Mouse (Mus musculus): ENCODE data around the gene F12. TPM values are rescaled to one million over a fixed set of nuclear protein-coding genes. Genes with fewer than 3 reads are reported as not detected.

Gene F12
- polyA plus RNA-seq, 1 experiment: 0.09 TPM

- Histone ChIP-seq H3K4me3 (replicated peaks) (no peak within 1 kb of the TSS), H3K27me3 (ENCODE audit: control insufficient read depth) (peaks cover 48% of the 10 kb centered on the region), H3K4me1 (ENCODE audit: control insufficient read depth) (no peaks in the 10 kb centered on the region; the same call in 1 of the 2 replicates), H3K9me3 (ENCODE audit: control insufficient read depth, low read length) (no peaks in the 10 kb centered on the region), H3K36me3 (ENCODE audit: control insufficient read depth) (no peaks in the 10 kb centered on the region)
- TF ChIP-seq TAL1 (IDR thresholded peaks at IDR 0.05; ENCODE audit: low read length): no peak
- TF ChIP-seq GATA1 (IDR thresholded peaks at IDR 0.05; ENCODE audit: low read length): no peak
Observed at GRCm38 (mm10) chr13:55398088-55398487, 28.5 kb downstream of the F12 start, which contains the start of gene Slc34a1. TSS of gene Slc34a1 (plus strand) at chr13:55398187.

DNA sequence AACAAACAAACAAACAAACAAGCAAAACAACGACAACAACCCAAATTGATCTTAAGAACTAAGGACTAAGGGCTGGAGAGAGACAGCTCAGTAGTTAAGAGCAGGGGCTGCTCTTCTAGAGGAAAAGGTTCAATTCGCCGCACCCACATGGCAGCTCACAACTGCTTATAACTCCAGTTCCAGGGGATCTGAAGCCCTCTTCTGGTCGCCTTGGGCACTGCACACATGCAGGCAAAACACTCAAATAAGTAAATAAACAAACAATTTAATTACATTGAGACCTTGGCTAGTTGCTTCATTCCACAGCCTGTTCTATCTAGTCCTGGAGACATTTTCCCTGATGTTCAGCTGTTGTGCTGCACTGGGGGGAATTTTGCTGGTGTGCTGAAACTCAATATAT is 33.7 kb downstream of the F12 start:
- Histone ChIP-seq H3K36me3 (ENCODE audit: control insufficient read depth) (no peaks in the 10 kb centered on the region), H3K4me3 (replicated peaks) (no peak overlapping the region), H3K4me1 (ENCODE audit: control insufficient read depth) (no peaks in the 10 kb centered on the region; the same call in 1 of the 2 replicates), H3K9me3 (ENCODE audit: control insufficient read depth, low read length) (peaks cover 4% of the 10 kb centered on the region; the same call in 1 of the 2 replicates), H3K27me3 (ENCODE audit: control insufficient read depth) (peaks cover 8% of the 10 kb centered on the region)
- TF ChIP-seq TAL1 (IDR thresholded peaks at IDR 0.05; ENCODE audit: low read length): no peak

GRCm38 (mm10) chr13:55391626-55392029 is 35.0 kb downstream of the F12 start:
- H3K27me3 ChIP-seq (ENCODE audit: control insufficient read depth): peaks cover 5% of the 10 kb centered on the region
- H3K9me3 ChIP-seq (ENCODE audit: control insufficient read depth, low read length): peaks cover 4% of the 10 kb centered on the region; the same call in 1 of the 2 replicates
- TF ChIP-seq GATA1 (IDR thresholded peaks at IDR 0.05; ENCODE audit: low read length) (no peak), TAL1 (IDR thresholded peaks at IDR 0.05; ENCODE audit: low read length) (no peak)
- H3K4me1 ChIP-seq (ENCODE audit: control insufficient read depth): no peaks in the 10 kb centered on the region; the same call in 1 of the 2 replicates
- H3K4me3 ChIP-seq (replicated peaks): no peak overlapping the region
- H3K36me3 ChIP-seq (ENCODE audit: control insufficient read depth): no peaks in the 10 kb centered on the region

DNA sequence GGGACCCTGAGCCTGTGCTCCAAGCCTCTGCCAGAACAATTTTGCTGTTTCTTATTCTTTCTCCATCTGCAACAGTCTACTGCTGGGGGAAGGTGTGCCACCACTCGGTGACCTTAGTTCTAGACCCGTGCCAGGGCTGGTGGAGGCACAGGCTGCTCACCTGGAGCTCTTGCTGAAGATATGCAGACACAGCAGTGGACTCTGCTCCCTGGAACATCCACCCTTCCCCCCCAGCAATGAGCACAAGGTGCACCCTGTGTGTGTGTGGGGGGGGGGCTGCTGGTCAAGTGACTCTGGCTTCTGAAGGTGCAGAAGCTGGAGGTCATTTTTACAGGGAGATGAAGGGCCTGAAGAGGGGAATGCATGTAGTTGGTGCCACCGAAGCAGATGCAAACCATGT is 35.9 kb downstream of the F12 start:
- H3K36me3 ChIP-seq (ENCODE audit: control insufficient read depth): no peaks in the 10 kb centered on the region
- H3K9me3 ChIP-seq (ENCODE audit: control insufficient read depth, low read length): peaks cover 4% of the 10 kb centered on the region; the same call in 1 of the 2 replicates
- no peak for TF ChIP-seq GATA1 (IDR thresholded peaks at IDR 0.05; ENCODE audit: low read length)
- no peak for TF ChIP-seq TAL1 (IDR thresholded peaks at IDR 0.05; ENCODE audit: low read length)
- no peak overlapping the region for H3K4me3 ChIP-seq (replicated peaks)
- peaks cover 3% of the 10 kb centered on the region for H3K27me3 ChIP-seq (ENCODE audit: control insufficient read depth)
- H3K4me1 ChIP-seq (ENCODE audit: control insufficient read depth): no peaks in the 10 kb centered on the region; the same call in 1 of the 2 replicates

GRCm38 (mm10) chr13:55381790-55382189 is 44.8 kb downstream of the F12 start:
- Histone ChIP-seq H3K9me3 (ENCODE audit: control insufficient read depth, low read length) (no peaks in the 10 kb centered on the region), H3K36me3 (ENCODE audit: control insufficient read depth) (no peaks in the 10 kb centered on the region), H3K4me3 (replicated peaks) (no peak overlapping the region), H3K4me1 (ENCODE audit: control insufficient read depth) (no peaks in the 10 kb centered on the region), H3K27me3 (ENCODE audit: control insufficient read depth) (peaks cover 9% of the 10 kb centered on the region)
- TF ChIP-seq TAL1 (IDR thresholded peaks at IDR 0.05; ENCODE audit: low read length) (no peak), GATA1 (IDR thresholded peaks at IDR 0.05; ENCODE audit: low read length) (no peak)

GRCm38 (mm10) chr13:55378907-55379580 is 47.5 kb downstream of the F12 start:
- H3K36me3 ChIP-seq (ENCODE audit: control insufficient read depth): no peaks in the 10 kb centered on the region

GRCm38 (mm10) chr13:55375877-55376276 is 50.7 kb downstream of the F12 start:
- TF ChIP-seq GATA1 (IDR thresholded peaks at IDR 0.05; ENCODE audit: low read length): no peak
- TF ChIP-seq TAL1 (IDR thresholded peaks at IDR 0.05; ENCODE audit: low read length): no peak
- Histone ChIP-seq H3K9me3 (ENCODE audit: control insufficient read depth, low read length) (no peaks in the 10 kb centered on the region), H3K4me3 (replicated peaks) (no peak overlapping the region), H3K27me3 (ENCODE audit: control insufficient read depth) (peaks cover 42% of the 10 kb centered on the region), H3K4me1 (ENCODE audit: control insufficient read depth) (peaks cover 6% of the 10 kb centered on the region), H3K36me3 (ENCODE audit: control insufficient read depth) (no peaks in the 10 kb centered on the region)

More at GRCm38 (mm10) chr13:55378907-55379580, 47.5 kb downstream of the F12 start:
- H3K4me3 ChIP-seq (replicated peaks): no peak overlapping the region
- peaks cover 19% of the 10 kb centered on the region for H3K27me3 ChIP-seq (ENCODE audit: control insufficient read depth)
- H3K9me3 ChIP-seq (ENCODE audit: control insufficient read depth, low read length): no peaks in the 10 kb centered on the region
- TF ChIP-seq TAL1 (IDR thresholded peaks at IDR 0.05; ENCODE audit: low read length) (no peak), GATA1 (IDR thresholded peaks at IDR 0.05; ENCODE audit: low read length) (no peak)
- H3K4me1 ChIP-seq (ENCODE audit: control insufficient read depth): no peaks in the 10 kb centered on the region

DNA sequence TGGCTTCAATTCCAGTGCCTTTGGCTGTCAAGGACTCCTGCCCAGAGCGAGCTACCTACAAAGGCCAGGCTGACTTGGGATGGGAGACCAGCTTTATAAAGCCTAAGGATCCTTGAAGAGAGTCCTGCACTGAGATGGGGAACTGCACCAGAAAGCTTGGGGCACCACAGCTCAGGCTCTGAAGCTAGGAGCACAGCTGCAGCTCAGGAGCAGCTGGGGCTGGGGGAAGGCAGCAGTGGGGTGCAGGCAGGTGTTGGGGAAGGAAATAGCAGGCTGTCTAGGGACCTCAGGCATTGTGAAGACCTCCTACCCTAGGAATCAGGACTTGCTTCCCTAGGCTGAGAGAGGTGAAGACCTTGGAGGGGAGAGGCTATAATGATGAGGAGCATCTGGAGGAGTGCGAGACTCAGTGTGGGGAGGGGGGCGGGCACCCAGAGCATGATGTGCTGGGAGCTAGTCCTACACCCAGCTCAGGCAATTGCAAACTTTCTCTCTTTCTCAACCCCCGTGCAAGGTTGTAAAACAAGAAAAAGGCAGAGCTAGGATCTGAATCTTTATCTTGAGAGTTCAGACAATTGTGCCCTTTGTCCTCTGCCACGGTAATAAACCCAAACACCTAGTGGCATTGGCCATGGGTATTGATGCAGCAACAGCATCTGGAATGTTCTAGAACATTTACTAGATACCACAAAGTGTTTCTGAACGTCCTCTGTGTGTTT is 52.2 kb downstream of the F12 start:
- H3K4me1 ChIP-seq (ENCODE audit: control insufficient read depth): peaks cover 21% of the 10 kb centered on the region
- H3K36me3 ChIP-seq (ENCODE audit: control insufficient read depth): no peaks in the 10 kb centered on the region
- H3K27me3 ChIP-seq (ENCODE audit: control insufficient read depth): peaks cover 42% of the 10 kb centered on the region
- TF ChIP-seq TAL1 (IDR thresholded peaks at IDR 0.05; ENCODE audit: low read length) (no peak), GATA1 (IDR thresholded peaks at IDR 0.05; ENCODE audit: low read length) (no peak)
- no peaks in the 10 kb centered on the region for H3K9me3 ChIP-seq (ENCODE audit: control insufficient read depth, low read length)
- H3K4me3 ChIP-seq (replicated peaks): no peak overlapping the region

DNA sequence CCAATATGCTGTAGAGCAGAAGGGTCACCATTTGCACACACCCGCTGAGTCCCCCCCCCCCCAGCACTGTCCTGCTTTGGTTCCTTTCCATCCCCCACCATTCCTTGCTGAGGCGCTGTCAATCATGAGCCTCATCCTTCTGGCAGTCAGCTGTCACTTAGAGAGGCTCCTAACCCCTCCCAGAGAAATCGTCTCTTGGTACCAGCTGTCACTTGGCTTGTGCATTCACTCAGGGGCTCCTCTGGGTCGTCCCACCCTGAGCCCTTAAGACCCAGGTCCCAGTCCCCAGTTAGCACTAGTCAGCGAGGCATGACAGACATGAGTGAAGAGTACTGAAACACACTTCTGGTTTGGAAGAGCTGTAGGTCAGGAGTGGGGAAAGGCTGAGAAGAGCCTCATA is 54.9 kb downstream of the F12 start:
- peaks cover 44% of the 10 kb centered on the region for H3K4me1 ChIP-seq (ENCODE audit: control insufficient read depth)
- no peaks in the 10 kb centered on the region for H3K36me3 ChIP-seq (ENCODE audit: control insufficient read depth)
- no peak overlapping the region for H3K4me3 ChIP-seq (replicated peaks)
- H3K27me3 ChIP-seq (ENCODE audit: control insufficient read depth): peaks cover 33% of the 10 kb centered on the region
- no peaks in the 10 kb centered on the region for H3K9me3 ChIP-seq (ENCODE audit: control insufficient read depth, low read length)
- TF ChIP-seq TAL1 (IDR thresholded peaks at IDR 0.05; ENCODE audit: low read length) (no peak), GATA1 (IDR thresholded peaks at IDR 0.05; ENCODE audit: low read length) (no peak)
